ENCODE assay signal across 7 mouse cellular contexts in the genomic region with DNA sequence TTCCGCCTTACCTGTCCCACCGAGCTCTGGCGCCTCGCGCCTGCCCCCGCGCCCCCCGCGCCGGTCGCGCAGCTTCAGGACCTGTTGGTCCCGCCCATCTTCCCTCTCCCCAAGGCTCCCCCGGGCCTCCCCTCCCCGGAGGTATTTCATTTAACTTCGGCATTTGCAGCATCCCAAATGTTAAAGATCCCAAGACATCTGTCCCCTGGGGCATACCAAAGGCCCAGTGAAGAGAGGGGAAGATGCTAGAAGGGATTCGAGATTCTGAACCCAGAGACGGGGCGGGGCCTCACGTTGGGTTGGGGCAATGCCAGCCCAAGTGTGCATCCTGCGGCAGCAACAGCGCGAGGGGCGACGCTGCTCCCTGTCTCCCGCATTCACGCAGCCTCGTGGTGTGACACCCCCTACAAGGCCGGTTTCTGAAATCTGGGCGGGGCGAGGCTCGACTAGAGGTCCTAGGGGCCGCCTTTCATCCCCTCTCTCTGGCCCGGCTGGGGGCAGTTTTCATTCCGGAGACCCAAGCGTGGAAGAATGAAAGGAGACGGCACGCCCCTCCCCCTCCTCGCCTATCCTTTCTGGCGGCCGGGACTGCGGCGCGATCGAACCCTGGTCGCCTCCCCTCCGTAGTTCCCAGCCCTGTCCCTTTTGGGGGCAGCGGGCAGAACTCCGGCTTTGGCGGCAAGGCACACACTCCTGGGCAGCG. TPM values are rescaled to one million over a fixed set of nuclear protein-coding genes. Genes with fewer than 3 reads are reported as not detected.
A peak's percentile ranks its signal among the peaks of the same experiment; 100 is the strongest.
DNase-seq lines count a peak whose midpoint lies in the region; ATAC-seq and TF ChIP-seq lines count a peak whose summit lies in the region.

Inava (minus strand) TSS at position 373 of the 703 bp plus-strand sequence.

- TF ChIP-seq CTCF in E14TG2a.4 (conservative IDR thresholded peaks at IDR 0.05; ENCODE audit: low read length): no peak
- no peak; the same call in none of the 2 replicates for TF ChIP-seq CTCF in lung, postnatal 0 days (IDR thresholded peaks at IDR 0.05)

- no peaks in the 10 kb centered on the region for H3K36me3 ChIP-seq in E14TG2a.4 (ENCODE audit: insufficient read depth, low read length)
- H3K36me3 ChIP-seq in lung, postnatal 0 days (ENCODE audit: insufficient read depth, low read length): no peaks in the 10 kb centered on the region

- DNase-seq in 3T3-L1 (ENCODE audit: low read depth, low spot score): peak; percentile 76
- DNase-seq in cerebellum, adult 9-10 months: peak; percentile 25
- DNase-seq in gonadal fat pad, adult 2 months (ENCODE audit: low read depth): no peak
- DNase-seq in kidney, postnatal 4 days: peak; percentile 79 to 86
- peak; percentile 58 for DNase-seq in lung, postnatal 0 days (ENCODE audit: low spot score)
- DNase-seq in retina, postnatal 7 days (ENCODE audit: low read depth, low spot score): peak; percentile 24

- peaks cover 24% of the 10 kb centered on the region for H3K27me3 ChIP-seq in E14TG2a.4 (ENCODE audit: insufficient read depth, low read length)
- 0 out of 2 replicates have a peak, but pooled peaks cover 7% of the 10 kb centered on the region for H3K27me3 ChIP-seq in lung, postnatal 0 days (replicated peaks; ENCODE audit: insufficient read depth, low read length)

- peak; percentile 16 for ATAC-seq in lung, postnatal 0 days

- H3K27ac ChIP-seq in lung, postnatal 0 days (ENCODE audit: low read length): peak within 1 kb of the TSS; percentile 43; the same call in 1 of the 2 replicates

- peak within 1 kb of the TSS; percentile 84 for H3K4me3 ChIP-seq in E14TG2a.4 (replicated peaks; ENCODE audit: low read length)
- H3K4me3 ChIP-seq in lung, postnatal 0 days (ENCODE audit: low read depth, low read length): peak within 1 kb of the TSS; percentile 49

- H3K4me2 ChIP-seq in lung, postnatal 0 days (replicated peaks; ENCODE audit: low read depth, low read length): peak within 1 kb of the TSS; percentile 82

- 0 out of 2 replicates have a peak within 1 kb of the TSS, but pooled peaks have one; percentile 19 for H3K9ac ChIP-seq in lung, postnatal 0 days (replicated peaks; ENCODE audit: low read depth)

- no peaks in the 10 kb centered on the region for H3K9me3 ChIP-seq in E14TG2a.4 (ENCODE audit: low read length)
- H3K9me3 ChIP-seq in lung, postnatal 0 days (ENCODE audit: low read length): no peaks in the 10 kb centered on the region

- TF ChIP-seq EP300 in lung, postnatal 0 days (IDR thresholded peaks at IDR 0.05): no peak

- peaks cover 56% of the 10 kb centered on the region for H3K4me1 ChIP-seq in E14TG2a.4 (replicated peaks; ENCODE audit: low read depth, low read length)
- peaks cover 3% of the 10 kb centered on the region; the same call in 1 of the 2 replicates for H3K4me1 ChIP-seq in lung, postnatal 0 days (ENCODE audit: insufficient read depth, low read depth, low read length)

- WGBS in lung, postnatal 0 days: 1% methylated on average over 47 of the region's 51 CpGs

RNA-seq across cellular contexts. Expression of gene Inava, which starts in this region (rescaled TPM):
- polyA plus RNA-seq in gonadal fat pad, adult 2 months (2012; rRNA removed): 14.8 and 15.9 TPM in 2 replicates
- 8.6 and 10.6 TPM in 2 replicates for polyA plus RNA-seq in lung, postnatal 0 days (2015; fragmentation: Nextera tagmentation; extraction: Ambion mirVana)
